Mouse (Mus musculus) testis, postnatal 14 days (tissue): ENCODE measurements around the gene Cryab.

Experiments used
- DNase-seq: peaks from one replicate; pipeline ENCODE4 v3.0.0; 2021; ENCODE audit warnings: low spot score

Gene Cryab

DNA sequence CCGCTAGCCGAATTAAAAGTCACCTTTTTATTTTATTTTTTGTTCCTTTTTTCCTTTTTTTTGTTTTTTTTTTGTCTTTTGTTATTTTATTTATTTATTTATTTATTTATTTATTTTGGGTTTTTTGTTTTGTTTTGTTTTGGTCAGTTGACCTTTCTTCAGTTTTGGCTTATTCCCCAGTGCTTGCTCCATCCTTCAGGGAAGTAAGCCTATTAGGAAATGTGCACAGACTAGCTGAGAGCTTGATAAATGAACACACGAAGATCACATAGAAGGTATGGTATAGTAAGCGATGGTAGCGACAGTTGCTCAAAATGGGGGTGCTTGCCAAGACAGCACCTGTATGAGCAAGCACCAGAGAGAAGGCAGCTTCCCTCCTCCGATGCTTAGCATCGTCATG is 46.5 kb downstream of the Cryab start:
- no peak for DNase-seq

DNA sequence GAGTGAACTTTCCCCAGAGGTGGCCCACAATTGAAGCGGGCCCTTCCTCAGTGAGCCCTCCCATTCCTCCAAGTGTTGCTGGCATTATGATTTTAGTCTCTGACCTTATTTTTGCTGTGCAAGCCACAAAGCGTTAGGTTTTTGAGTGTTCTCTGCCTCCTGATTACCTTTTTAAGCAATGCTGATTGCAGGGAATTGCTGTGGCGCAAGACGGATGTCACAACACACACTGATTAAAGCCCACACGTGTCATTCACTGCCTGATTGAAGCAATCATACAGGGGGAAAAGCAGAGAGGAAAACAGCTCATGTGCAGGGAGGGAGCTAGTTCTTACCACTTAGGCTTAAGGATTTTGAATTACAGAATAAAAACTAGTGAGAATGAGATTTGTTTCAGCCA is 47.2 kb downstream of the Cryab start:
- DNase-seq: no peak

DNA sequence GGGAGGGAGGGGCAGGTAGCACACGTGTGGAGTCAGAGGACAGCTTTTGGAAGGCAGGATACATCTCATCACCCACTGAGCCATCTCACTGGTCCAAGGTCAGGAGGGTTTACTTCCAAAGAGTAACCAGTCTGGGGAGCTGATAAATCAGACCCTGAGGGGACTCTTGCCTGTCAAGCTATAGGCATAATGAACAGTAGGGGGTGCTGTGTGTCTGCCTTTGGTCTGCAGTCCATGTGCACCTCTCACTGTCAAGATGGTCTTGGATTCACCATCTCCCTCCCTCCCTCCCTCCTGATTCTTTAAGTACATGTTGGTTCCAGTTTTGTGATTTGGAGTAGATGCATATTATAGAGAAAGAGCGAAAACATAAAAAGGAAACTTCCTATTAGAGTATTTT is 49.9 kb downstream of the Cryab start:
- no peak for DNase-seq

DNA sequence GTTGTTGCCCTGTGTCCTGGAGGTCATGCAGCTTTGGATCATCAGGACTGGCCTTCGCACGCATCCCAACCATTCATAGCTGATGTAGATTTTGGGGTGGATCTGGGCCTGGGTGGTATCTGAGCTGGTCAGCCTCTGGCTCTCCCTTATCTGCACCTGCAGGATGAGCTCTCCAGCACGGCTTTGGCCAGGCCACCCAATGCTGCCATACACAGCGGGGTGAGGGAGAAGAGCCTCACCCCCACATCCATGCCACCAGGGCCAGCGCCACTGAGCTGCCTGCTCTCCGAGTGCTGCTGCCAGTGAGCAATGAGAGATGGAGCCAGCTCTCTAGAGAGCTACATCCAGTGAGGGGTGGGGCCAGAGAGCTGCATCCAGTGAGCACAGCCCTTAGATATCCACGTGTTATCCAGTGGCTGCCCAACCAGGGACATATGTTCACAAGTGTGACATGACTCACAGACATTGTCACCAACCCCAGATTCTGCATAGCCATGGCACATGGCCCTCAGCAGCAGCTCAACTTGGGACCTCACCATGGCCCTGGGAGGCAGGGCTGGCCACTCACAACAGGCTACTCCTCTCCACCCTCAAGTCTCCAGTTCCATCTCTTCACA is 52.0 kb downstream of the Cryab start:
- DNase-seq: no peak
